Mouse (Mus musculus) limb, embryonic 10.5 days (tissue): Measurements from ENCODE around the gene Zfp593. TPM values are rescaled to one million over a fixed set of nuclear protein-coding genes. Genes with fewer than 3 reads are reported as not detected.

Experiments
- DNase-seq: peaks from one replicate; pipeline ENCODE4 v3.0.0-alpha.2; 2017; ENCODE audit warnings: low spot score
- H3K27ac ChIP-seq: fragments of 300-500 bp; sonication (generic); 2 replicates; pipeline ENCODE4 v1.5.1; 2016; ENCODE audit warnings: mild to moderate bottlenecking
- H3K27me3 ChIP-seq: fragments of 300-500 bp; sonication (generic); 2 replicates; pipeline ENCODE4 v1.6.1; 2016; ENCODE audit warnings: low read depth, mild to moderate bottlenecking; ENCODE audit not compliant: poor library complexity, severe bottlenecking
- H3K36me3 ChIP-seq: fragments of 300-500 bp; sonication (generic); 2 replicates; pipeline ENCODE4 v1.6.1; 2016; ENCODE audit warnings: mild to moderate bottlenecking, moderate library complexity
- H3K4me1 ChIP-seq: fragments of 300-500 bp; sonication (generic); 2 replicates; pipeline ENCODE4 v1.6.1; 2016
- H3K4me3 ChIP-seq: fragments of 300-500 bp; sonication (generic); 2 replicates; pipeline ENCODE4 v1.5.1; 2016; ENCODE audit warnings: mild to moderate bottlenecking, moderate library complexity
- H3K9me3 ChIP-seq: fragments of 300-500 bp; sonication (generic); replicated peaks from 2 replicates; pipeline ENCODE4 v1.6.1; 2016; ENCODE audit warnings: mild to moderate bottlenecking
- WGBS: fragments of 180-500 bp; shearing (Covaris S2); methylation state at CpG from one replicate; pipeline ENCODE4 v1.1.7; 2016; 5-methylcytosine and 5-hydroxymethylcytosine counted together
- polyA plus RNA-seq: library from polyadenylated mRNA; unstranded; fragments of >200 nt; fragmentation: Nextera tagmentation; extraction: Ambion mirVana; gene quantifications from 2 replicates; pipeline ENCODE4 v1.2.1, GENCODE M21; 2016

Zfp593 gene
- 19.0 and 23.5 TPM in 2 replicates for polyA plus RNA-seq

DNA sequence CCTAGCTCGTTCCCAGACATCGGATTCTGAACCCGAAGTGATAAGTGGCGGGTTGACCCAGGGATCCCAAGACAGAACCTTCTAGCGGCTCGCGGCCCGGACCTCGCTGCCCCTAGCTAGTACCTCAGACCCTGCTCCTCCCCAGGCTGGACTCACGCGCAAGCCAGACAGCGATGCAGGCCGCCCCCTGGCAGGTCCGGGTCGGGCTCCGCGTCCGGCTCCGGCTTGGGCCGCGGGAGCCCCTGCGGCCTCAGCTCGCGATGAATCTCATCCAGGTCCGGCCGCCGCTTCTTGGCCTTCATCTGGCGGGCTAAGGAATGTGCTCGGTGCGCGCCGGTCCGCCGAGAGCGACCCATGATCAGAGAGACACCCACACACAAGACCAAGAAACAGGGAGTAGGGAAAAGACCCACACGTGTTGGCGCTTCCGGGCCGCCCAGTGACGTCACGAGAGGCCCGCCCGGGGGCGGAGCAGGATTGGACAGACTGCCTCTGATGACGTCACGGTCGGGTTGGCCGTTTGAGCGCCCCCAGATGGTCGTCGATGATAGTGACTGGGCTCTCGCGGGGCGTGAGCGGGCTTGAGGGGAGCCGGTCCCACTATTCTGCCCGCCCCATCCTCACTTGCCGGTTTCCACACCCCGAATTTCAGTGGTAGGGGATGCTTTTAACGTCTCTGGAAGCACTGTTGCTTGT lies at the start of gene Zfp593:
Gene Zfp593 (minus strand): TSS at position 445 of the 696 bp plus-strand sequence.
- Histone ChIP-seq H3K9me3 (no peaks in the 10 kb centered on the region), H3K27me3 (peaks cover 44% of the 10 kb centered on the region), H3K4me3 (peak within 1 kb of the TSS; percentile 84), H3K27ac (peak within 1 kb of the TSS; percentile 86), H3K36me3 (peaks cover 14% of the 10 kb centered on the region), H3K4me1 (peaks cover 39% of the 10 kb centered on the region)
- under 1% methylated on average over 60 of the region's 60 CpGs for WGBS
- peak; percentile 99 for DNase-seq

DNA sequence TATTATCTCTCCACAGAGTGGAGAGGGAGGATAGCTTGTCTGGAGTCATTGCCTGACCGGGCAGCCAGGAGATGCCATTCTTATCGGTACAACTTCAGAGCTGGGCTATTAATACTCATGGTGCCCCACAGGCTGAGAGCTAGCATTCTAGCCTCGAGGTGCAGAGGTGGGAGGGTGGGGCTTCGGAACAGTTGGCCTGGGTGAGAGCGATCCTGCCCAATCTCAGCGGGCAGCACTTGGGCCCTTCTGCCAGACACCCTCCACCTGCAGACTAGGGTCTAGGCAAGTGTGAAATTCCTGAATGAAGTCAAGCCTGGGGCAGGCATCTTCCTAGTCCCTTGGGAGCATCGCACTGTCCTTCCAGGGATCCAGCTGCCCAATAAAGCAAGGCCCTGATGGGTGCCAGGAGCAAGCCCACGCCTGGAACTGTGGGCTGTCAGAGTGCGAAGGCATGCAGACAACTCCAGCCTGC lies 48.3 kb upstream of the Zfp593 start:
- DNase-seq = no peak
- Histone ChIP-seq H3K9me3 (no peaks in the 10 kb centered on the region), H3K27ac (no peak overlapping the region), H3K36me3 (no peaks in the 10 kb centered on the region), H3K27me3 (peaks cover 18% of the 10 kb centered on the region), H3K4me1 (peaks cover 7% of the 10 kb centered on the region), H3K4me3 (no peak overlapping the region)
- WGBS = 55% methylated on average over 9 of the region's 9 CpGs

DNA sequence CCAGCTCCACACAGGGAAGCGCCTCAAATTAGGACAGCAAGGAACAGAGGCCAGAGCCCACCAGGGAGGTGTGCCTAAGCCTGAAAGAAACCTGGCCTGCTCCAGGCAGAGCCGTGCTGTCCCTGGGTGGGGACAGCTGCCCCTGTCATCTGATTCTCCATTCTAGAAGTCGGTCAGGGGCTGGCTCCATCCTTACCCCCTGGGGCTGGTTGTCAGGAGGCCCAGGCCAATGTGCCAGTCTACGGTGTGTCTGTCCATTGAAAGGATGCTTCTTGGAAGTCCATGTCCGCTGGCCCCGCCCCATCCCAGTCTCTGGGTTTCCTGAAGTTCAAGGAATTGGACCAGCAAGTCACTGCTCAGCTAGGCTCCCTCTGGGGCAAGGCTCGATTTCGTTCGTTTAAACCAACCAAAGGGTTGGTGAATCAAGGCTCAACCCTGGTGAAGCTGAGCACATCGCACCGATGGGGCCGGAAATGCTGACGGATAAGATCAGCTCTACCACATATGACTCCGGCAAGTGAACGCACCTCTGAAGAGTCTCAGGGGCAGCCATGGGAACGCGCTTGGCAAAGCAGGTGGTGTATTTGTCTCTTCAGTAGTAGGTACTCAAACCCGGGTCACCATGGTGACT lies 47.8 kb upstream of the Zfp593 start:
- no peak for DNase-seq
- WGBS = 72% methylated on average over 18 of the region's 18 CpGs
- Histone ChIP-seq H3K4me3 (no peak overlapping the region), H3K36me3 (no peaks in the 10 kb centered on the region), H3K27ac (no peak overlapping the region), H3K9me3 (no peaks in the 10 kb centered on the region), H3K27me3 (peaks cover 18% of the 10 kb centered on the region), H3K4me1 (peaks cover 12% of the 10 kb centered on the region)

DNA sequence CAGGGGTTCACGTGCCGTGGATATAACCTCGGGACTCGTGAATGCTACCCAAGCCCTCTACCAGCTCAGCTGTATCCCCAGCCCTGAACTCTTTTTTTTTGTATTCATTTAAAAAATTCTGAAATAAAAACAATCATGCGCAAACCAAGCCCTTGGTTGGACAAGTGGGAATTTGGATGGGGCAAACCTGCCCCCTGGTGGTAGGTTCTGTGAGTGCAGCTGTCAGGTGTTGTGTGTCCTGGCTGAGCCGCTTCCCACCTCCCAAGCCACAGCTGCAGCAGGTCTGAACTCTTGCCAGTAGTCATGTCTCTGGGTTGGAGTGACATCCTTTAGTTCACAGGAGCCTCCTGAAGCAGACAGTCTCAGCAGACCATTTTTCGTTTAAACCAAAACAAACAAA lies 46.7 kb upstream of the Zfp593 start:
- H3K27ac ChIP-seq = no peak overlapping the region
- peaks cover 23% of the 10 kb centered on the region for H3K4me1 ChIP-seq
- no peaks in the 10 kb centered on the region for H3K36me3 ChIP-seq
- H3K9me3 ChIP-seq = no peaks in the 10 kb centered on the region
- H3K27me3 ChIP-seq = peaks cover 18% of the 10 kb centered on the region
- H3K4me3 ChIP-seq = no peak overlapping the region
- DNase-seq = peak; percentile 93
- WGBS = 27% methylated on average over 7 of the region's 7 CpGs

DNA sequence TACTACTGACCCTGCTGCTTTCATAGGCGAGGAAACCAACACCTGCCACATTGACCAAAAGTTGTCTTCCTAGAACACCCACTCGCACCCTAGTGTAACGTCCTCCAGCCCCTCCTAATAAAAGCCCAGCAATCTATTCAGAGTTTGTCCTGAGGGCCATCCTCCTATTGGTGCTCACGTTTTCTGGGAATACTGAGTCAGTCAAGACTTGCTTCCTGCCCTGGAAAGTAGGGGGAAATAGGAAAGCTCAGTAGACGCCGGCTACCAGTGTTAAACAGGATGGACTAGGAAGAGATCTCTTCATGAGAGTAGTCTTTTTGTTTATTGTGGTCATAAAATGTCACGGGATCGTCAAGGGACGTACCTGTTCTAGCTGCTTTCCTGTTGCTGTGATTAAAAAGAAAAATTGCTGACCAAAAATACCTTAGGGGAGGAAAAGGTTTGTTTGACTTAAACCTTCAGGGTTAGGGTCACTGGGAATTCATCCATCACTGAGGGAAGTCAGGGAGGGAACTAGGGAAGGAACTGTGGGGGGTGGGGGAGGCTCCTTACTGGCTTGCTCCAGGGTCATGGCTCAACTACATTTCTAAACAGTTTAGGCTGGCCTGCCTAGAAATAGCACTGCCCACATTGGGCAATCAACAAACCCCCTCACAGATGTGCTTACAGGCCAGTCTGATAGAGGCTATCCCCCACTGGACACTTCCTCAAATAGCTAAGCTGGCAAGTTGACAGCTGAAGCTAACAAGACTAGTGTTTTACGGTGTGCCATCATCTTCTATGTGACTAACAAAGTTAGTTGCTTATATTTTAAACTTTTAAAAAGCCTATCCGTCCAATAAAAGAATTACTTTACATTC lies 43.2 kb upstream of the Zfp593 start:
- H3K9me3 ChIP-seq = no peaks in the 10 kb centered on the region
- peaks cover 16% of the 10 kb centered on the region for H3K36me3 ChIP-seq
- peaks cover 35% of the 10 kb centered on the region for H3K4me1 ChIP-seq
- H3K27ac ChIP-seq = peak overlapping the region; percentile 100
- 32% methylated on average over 11 of the region's 11 CpGs for WGBS
- H3K4me3 ChIP-seq = peak overlapping the region; percentile 64
- peaks cover 12% of the 10 kb centered on the region for H3K27me3 ChIP-seq
- DNase-seq = no peak

DNA sequence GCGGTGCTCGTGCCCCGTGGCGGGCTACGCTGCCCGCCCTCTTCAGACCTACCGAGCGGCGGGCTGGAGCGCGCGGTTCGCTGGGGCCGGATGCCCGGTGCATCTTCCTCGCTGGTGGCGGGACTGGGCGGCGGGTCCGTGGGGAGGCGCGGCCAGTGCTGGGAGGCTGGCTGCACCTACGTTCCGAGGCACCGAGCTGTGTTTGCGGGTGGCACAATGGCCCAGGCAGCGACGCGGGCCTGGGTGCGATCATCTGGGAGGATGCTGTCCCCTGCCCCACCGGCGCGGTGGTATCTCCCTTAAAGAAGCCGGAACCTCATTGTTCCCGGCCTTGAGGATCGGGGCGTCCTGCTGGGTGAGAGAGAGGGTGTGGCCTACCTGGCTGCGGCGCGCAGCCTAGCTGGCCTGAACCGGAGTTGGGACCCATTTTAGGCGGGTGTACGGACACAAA lies 42.2 kb upstream of the Zfp593 start, which contains the start of gene Pdik1l:
Gene Pdik1l (minus strand): TSS at position 321 of the 451 bp plus-strand sequence.
- H3K4me3 ChIP-seq = peak within 1 kb of the TSS; percentile 64
- peaks cover 35% of the 10 kb centered on the region for H3K4me1 ChIP-seq
- H3K27me3 ChIP-seq = peaks cover 1% of the 10 kb centered on the region; the same call in 1 of the 2 replicates
- under 1% methylated on average over 43 of the region's 43 CpGs for WGBS
- peaks cover 26% of the 10 kb centered on the region for H3K36me3 ChIP-seq
- H3K9me3 ChIP-seq = no peaks in the 10 kb centered on the region
- peak within 1 kb of the TSS; percentile 100 for H3K27ac ChIP-seq
- peak; percentile 86 for DNase-seq

DNA sequence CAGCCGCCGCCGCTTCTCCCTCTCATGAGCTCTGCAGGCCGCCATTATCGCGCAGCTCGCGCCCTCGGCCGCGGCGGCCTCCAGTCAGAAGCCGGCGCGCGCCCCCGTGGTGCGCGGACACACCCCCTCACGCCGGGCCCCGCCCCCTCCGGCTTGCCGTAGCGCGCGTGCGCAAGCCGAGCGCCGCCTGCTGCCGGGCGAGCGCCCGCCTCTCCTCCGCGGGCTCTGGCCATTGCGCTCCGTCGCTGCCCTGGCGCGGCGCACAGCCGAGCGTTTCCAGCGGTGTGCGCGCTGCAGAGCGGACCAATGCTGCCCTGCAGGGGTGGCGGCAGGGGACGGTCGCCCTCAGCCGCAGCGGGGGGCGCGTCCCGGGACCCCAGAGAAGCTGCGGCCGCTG lies 41.8 kb upstream of the Zfp593 start:
- Histone ChIP-seq H3K36me3 (peaks cover 31% of the 10 kb centered on the region), H3K27me3 (no peaks in the 10 kb centered on the region), H3K4me1 (peaks cover 35% of the 10 kb centered on the region), H3K4me3 (peak overlapping the region; percentile 64), H3K9me3 (no peaks in the 10 kb centered on the region), H3K27ac (peak overlapping the region; percentile 100)
- peak; percentile 99 for DNase-seq
- under 1% methylated on average over 57 of the region's 59 CpGs for WGBS

DNA sequence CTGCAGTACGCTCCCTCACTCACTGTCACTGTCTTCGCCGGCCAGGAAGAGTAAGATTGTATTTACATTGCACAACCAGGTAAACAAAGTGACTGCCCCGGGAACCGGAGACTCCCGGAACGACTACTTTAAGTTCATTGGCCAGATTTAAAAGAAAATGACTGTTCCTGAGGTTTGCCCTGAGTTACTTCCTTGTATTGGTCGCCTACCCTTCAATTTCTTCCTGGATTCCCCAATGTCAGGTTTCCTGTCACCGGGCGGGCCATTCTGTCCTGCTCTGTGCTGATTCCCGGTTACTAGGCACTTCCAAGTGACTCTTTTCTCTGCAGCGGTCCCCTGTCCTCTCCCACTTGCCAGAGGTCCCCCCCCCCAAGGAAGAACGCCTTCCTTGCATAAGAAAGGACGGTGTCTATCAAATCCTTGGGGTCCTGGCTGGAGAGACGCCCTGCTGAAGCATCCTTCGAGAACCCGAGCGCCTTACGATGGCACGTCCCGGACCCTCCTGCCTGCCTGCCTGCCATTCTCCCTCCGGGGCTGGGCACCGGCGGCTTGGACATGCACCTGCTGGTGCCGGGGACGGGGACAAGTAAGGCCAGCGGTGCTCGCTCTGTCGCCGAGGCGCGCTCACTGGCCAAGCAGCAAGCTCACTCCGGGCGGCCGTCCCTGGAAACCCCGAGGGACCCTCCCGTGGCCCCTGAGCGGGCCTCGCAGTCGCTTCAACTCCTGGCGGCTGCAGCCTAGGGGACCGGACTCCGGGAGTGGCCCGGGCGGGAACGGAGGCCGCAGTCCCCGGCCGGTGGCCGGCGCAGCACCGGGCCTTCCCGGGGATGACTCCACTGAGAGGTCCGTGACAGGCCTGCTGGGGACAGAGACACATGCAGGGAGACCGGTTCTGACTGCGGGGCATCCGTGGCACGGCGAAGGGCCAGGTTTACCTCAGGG lies 41.1 kb upstream of the Zfp593 start:
- peak overlapping the region; percentile 64 for H3K4me3 ChIP-seq
- H3K9me3 ChIP-seq = no peaks in the 10 kb centered on the region
- 4% methylated on average over 59 of the region's 59 CpGs for WGBS
- H3K4me1 ChIP-seq = peaks cover 35% of the 10 kb centered on the region
- H3K27ac ChIP-seq = peak overlapping the region; percentile 100
- DNase-seq = no peak
- H3K36me3 ChIP-seq = peaks cover 37% of the 10 kb centered on the region
- no peaks in the 10 kb centered on the region for H3K27me3 ChIP-seq

DNA sequence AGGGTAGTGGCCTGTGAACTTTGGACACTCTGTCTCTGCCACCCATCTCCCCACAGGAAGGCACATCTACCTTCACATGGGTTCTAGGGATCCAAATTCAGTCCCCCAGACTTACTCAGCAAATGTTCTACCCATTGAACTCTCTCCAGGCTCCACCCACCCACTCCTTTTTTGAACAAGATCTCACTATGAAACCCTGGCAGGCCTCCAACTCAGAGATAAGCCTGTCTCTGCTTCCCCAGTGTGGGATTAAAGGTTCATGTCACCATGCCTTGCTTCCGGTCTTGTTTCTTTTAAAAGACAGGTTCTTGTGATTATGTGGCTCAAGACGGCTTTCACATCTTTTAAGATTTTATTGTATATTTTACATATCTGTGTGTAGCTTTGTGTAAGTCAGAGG lies 39.5 kb upstream of the Zfp593 start:
- Histone ChIP-seq H3K36me3 (peaks cover 50% of the 10 kb centered on the region), H3K27me3 (no peaks in the 10 kb centered on the region), H3K4me3 (no peak overlapping the region), H3K27ac (no peak overlapping the region), H3K4me1 (peaks cover 35% of the 10 kb centered on the region), H3K9me3 (no peaks in the 10 kb centered on the region)
- WGBS = 98% methylated on average over 2 of the region's 2 CpGs
- no peak for DNase-seq

DNA sequence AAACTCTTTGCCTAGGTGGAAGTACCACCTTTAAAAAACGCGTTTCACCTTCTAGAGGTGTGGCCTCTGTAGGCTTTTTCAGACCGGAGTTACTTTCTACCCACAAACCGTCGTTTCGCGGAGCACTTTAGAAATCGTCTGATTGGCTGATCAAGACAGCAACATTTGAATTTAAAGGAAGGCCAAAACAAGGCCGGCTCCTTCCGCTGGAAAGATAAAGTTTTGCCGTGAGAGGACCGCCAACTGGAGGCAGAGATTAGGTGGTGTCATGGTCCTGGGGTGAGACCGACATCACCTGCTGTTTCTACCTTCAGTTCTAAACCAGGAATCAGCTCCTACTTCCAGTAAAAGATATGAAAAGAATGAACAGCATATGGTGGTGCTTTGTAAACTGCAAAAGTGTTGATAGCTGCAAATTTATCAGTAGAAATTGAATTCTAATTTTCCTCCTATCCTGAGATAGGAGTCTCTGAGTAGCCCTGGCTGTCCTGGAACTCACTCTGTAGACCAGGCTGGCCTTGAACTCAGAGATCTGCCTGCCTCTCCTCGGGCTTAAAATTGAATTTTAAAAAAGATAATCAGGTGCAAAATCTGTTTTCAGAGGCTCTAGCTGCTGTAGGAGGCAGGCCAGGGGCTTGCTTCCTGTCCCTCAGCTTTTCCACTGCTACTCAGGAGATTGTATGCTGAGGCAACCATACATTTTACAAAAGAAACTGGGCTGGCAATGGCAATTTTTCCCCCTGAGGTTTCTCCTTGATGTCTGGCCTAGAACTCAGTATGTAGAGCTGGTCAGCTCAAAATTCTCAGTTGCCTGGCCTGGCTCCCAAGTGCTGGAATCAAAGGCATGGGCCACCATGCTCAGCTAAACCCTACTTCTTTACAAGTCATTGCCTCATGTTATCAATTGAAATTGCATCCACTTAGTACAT lies 28.3 kb upstream of the Zfp593 start:
- 6% methylated on average over 14 of the region's 14 CpGs for WGBS
- H3K27ac ChIP-seq = peak overlapping the region; percentile 30; the same call in 1 of the 2 replicates
- no peaks in the 10 kb centered on the region for H3K9me3 ChIP-seq
- peaks cover 30% of the 10 kb centered on the region for H3K36me3 ChIP-seq
- no peaks in the 10 kb centered on the region for H3K27me3 ChIP-seq
- peak overlapping the region; percentile 34 for H3K4me3 ChIP-seq
- H3K4me1 ChIP-seq = peaks cover 14% of the 10 kb centered on the region
- no peak for DNase-seq
